Mouse (Mus musculus): ENCODE measurements at regions not wholly inside any gene's neighbourhood (a gene's known extent, or its start where the extent isn't known, plus 50 kb on each side); places are given as distances from the start of the nearest gene placed in this dataset.

GRCm38 (mm10) chr8:91955170-91955569 lies 153.3 kb upstream of the Irx3 start:
- H3K27me3 ChIP-seq (ENCODE audit: control insufficient read depth, insufficient read depth, low read length), result no peaks in the 10 kb centered on the region
- no peak overlapping the region for H3K4me3 ChIP-seq (ENCODE audit: low read depth, low read length)
- no peak overlapping the region for H3K9ac ChIP-seq (replicated peaks; ENCODE audit: low read depth, low read length)
- H3K4me1 ChIP-seq (ENCODE audit: control insufficient read depth, insufficient read depth, low read length), result no peaks in the 10 kb centered on the region
- H3K4me2 ChIP-seq (replicated peaks; ENCODE audit: low read depth, low read length), result no peak overlapping the region
- H3K9me3 ChIP-seq (ENCODE audit: control insufficient read depth, low read depth, low read length), result peaks cover 4% of the 10 kb centered on the region; the same call in 1 of the 2 replicates
- H3K27ac ChIP-seq (ENCODE audit: low read length), result no peak overlapping the region
- WGBS, result 70% methylated on average over 6 of the region's 6 CpGs
- H3K36me3 ChIP-seq (ENCODE audit: control insufficient read depth, insufficient read depth, low read length), result no peaks in the 10 kb centered on the region
- ATAC-seq (ENCODE audit: insufficient number of reproducible peaks, insufficient read depth, low FRiP score, low read depth), result no peak

DNA sequence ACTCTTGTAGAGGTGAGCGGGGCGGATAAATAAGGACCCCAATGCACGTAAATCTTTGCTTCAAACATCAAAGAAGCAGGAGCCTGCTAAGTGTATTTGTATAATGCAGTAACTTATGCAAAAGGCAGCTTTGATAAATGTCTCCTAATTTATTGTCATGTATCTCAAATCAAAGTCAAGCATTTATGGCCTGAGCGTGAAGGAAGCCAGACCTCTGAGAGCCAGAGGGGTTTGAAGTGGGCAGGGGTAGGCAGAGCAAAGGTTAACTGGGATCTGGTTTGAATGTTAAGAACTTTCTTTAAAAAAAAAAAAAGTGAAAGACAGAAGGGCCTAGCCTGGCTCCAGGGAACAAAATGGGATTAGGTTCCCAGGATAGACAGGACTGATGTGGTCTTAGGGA lies 151.1 kb upstream of the Irx3 start:
- Histone ChIP-seq H3K4me2 (replicated peaks; ENCODE audit: low read depth, low read length) (no peak overlapping the region), H3K36me3 (ENCODE audit: control insufficient read depth, insufficient read depth, low read length) (no peaks in the 10 kb centered on the region), H3K27me3 (ENCODE audit: control insufficient read depth, insufficient read depth, low read length) (no peaks in the 10 kb centered on the region), H3K4me3 (ENCODE audit: low read depth, low read length) (no peak overlapping the region), H3K27ac (ENCODE audit: low read length) (no peak overlapping the region), H3K9ac (replicated peaks; ENCODE audit: low read depth, low read length) (no peak overlapping the region), H3K4me1 (ENCODE audit: control insufficient read depth, insufficient read depth, low read length) (no peaks in the 10 kb centered on the region), H3K9me3 (ENCODE audit: control insufficient read depth, low read depth, low read length) (peaks cover 4% of the 10 kb centered on the region; the same call in 1 of the 2 replicates)
- no peak for ATAC-seq (ENCODE audit: insufficient number of reproducible peaks, insufficient read depth, low FRiP score, low read depth)
- WGBS, result 67% methylated on average over 4 of the region's 4 CpGs

DNA sequence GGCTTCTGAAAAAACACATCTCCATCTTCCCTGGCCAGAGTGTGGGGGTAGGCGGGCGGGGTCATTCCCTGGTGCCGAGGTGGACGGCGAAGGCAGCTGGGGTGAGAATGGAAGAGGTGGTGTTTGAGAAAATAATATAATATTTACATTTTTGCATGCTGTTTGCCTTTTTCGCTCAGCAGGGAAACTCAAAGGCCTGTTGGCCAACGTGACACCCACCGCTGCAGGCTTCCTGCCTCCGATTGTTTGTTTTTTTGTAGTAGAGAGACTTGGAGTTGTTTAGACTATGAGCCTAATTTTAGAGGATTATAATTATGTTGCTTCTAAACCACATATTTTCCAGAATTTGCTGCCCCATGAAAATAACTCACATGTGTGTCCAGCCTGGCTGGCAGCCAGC lies 147.2 kb upstream of the Irx3 start:
- Histone ChIP-seq H3K27ac (ENCODE audit: low read length) (no peak overlapping the region), H3K9ac (replicated peaks; ENCODE audit: low read depth, low read length) (no peak overlapping the region), H3K4me3 (ENCODE audit: low read depth, low read length) (no peak overlapping the region), H3K9me3 (ENCODE audit: control insufficient read depth, low read depth, low read length) (no peaks in the 10 kb centered on the region), H3K4me2 (replicated peaks; ENCODE audit: low read depth, low read length) (no peak overlapping the region), H3K27me3 (ENCODE audit: control insufficient read depth, insufficient read depth, low read length) (no peaks in the 10 kb centered on the region), H3K36me3 (ENCODE audit: control insufficient read depth, insufficient read depth, low read length) (no peaks in the 10 kb centered on the region), H3K4me1 (ENCODE audit: control insufficient read depth, insufficient read depth, low read length) (no peaks in the 10 kb centered on the region)
- 57% methylated on average over 9 of the region's 9 CpGs for WGBS
- no peak for ATAC-seq (ENCODE audit: insufficient number of reproducible peaks, insufficient read depth, low FRiP score, low read depth)

DNA sequence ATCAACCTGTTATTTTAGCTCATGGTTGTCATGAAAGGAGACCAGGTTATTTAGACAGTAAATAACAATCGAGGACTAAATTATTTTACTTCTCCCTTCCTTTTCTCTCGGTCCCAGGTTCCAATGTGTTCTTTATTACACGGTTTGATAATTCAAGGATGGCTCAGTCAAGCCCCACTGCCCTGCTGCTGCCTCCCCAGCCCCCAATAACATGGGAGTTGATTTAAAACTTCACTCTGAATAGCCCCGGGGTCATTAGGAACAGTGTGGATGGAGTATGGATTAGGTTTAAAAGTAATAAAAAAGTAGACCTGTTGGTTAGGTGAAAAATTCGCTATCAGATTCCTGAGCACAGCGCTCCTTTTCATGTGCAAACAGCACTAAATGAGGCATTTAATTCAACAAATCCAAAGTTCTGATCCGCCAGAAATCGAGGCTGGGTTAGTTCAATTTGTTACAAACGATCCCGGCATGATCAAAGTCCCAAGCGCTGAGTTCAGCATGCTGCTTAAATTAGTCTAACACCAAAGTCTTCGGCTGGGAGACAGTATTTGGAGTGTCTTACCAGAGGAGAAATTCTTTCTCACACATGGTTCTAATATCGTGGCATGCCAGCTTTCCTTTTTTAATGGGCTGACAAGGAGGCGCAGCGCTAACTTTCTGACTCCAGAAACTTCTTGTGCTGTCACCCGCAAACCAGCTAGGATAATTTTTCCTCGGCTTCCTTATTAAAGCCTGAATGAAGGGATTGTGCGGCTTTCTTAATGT lies 146.5 kb upstream of the Irx3 start:
- 76% methylated on average over 18 of the region's 18 CpGs for WGBS
- Histone ChIP-seq H3K27ac (ENCODE audit: low read length) (no peak overlapping the region), H3K27me3 (ENCODE audit: control insufficient read depth, insufficient read depth, low read length) (no peaks in the 10 kb centered on the region), H3K4me3 (ENCODE audit: low read depth, low read length) (no peak overlapping the region), H3K4me1 (ENCODE audit: control insufficient read depth, insufficient read depth, low read length) (no peaks in the 10 kb centered on the region), H3K4me2 (replicated peaks; ENCODE audit: low read depth, low read length) (no peak overlapping the region), H3K36me3 (ENCODE audit: control insufficient read depth, insufficient read depth, low read length) (no peaks in the 10 kb centered on the region), H3K9ac (replicated peaks; ENCODE audit: low read depth, low read length) (no peak overlapping the region), H3K9me3 (ENCODE audit: control insufficient read depth, low read depth, low read length) (no peaks in the 10 kb centered on the region)
- ATAC-seq (ENCODE audit: insufficient number of reproducible peaks, insufficient read depth, low FRiP score, low read depth), result no peak

- 32% methylated on average over 5 of the region's 5 CpGs for WGBS
- H3K4me2 ChIP-seq (replicated peaks; ENCODE audit: low read depth, low read length), result no peak overlapping the region
- H3K9me3 ChIP-seq (ENCODE audit: control insufficient read depth, low read depth, low read length), result no peaks in the 10 kb centered on the region
- ATAC-seq (ENCODE audit: insufficient number of reproducible peaks, insufficient read depth, low FRiP score, low read depth), result no peak
- no peak overlapping the region for H3K27ac ChIP-seq (ENCODE audit: low read length)
- no peak overlapping the region for H3K4me3 ChIP-seq (ENCODE audit: low read depth, low read length)
- H3K27me3 ChIP-seq (ENCODE audit: control insufficient read depth, insufficient read depth, low read length), result no peaks in the 10 kb centered on the region
- no peak overlapping the region for H3K9ac ChIP-seq (replicated peaks; ENCODE audit: low read depth, low read length)
- H3K36me3 ChIP-seq (ENCODE audit: control insufficient read depth, insufficient read depth, low read length), result no peaks in the 10 kb centered on the region
- no peaks in the 10 kb centered on the region for H3K4me1 ChIP-seq (ENCODE audit: control insufficient read depth, insufficient read depth, low read length)
Observed at GRCm38 (mm10) chr8:91941005-91941404, 139.1 kb upstream of the Irx3 start.

GRCm38 (mm10) chr8:91937227-91937626 lies 135.4 kb upstream of the Irx3 start:
- H3K4me2 ChIP-seq (replicated peaks; ENCODE audit: low read depth, low read length), result no peak overlapping the region
- H3K4me3 ChIP-seq (ENCODE audit: low read depth, low read length), result no peak overlapping the region
- H3K9me3 ChIP-seq (ENCODE audit: control insufficient read depth, low read depth, low read length), result no peaks in the 10 kb centered on the region
- no peak for ATAC-seq (ENCODE audit: insufficient number of reproducible peaks, insufficient read depth, low FRiP score, low read depth)
- no peaks in the 10 kb centered on the region for H3K36me3 ChIP-seq (ENCODE audit: control insufficient read depth, insufficient read depth, low read length)
- H3K27me3 ChIP-seq (ENCODE audit: control insufficient read depth, insufficient read depth, low read length), result no peaks in the 10 kb centered on the region
- 45% methylated on average over 2 of the region's 2 CpGs for WGBS
- no peak overlapping the region for H3K9ac ChIP-seq (replicated peaks; ENCODE audit: low read depth, low read length)
- H3K4me1 ChIP-seq (ENCODE audit: control insufficient read depth, insufficient read depth, low read length), result no peaks in the 10 kb centered on the region
- H3K27ac ChIP-seq (ENCODE audit: low read length), result no peak overlapping the region

- Histone ChIP-seq H3K27ac (ENCODE audit: low read length) (no peak overlapping the region), H3K27me3 (ENCODE audit: control insufficient read depth, insufficient read depth, low read length) (no peaks in the 10 kb centered on the region), H3K4me1 (ENCODE audit: control insufficient read depth, insufficient read depth, low read length) (no peaks in the 10 kb centered on the region), H3K9me3 (ENCODE audit: control insufficient read depth, low read depth, low read length) (no peaks in the 10 kb centered on the region), H3K4me3 (ENCODE audit: low read depth, low read length) (no peak overlapping the region), H3K9ac (replicated peaks; ENCODE audit: low read depth, low read length) (no peak overlapping the region), H3K4me2 (replicated peaks; ENCODE audit: low read depth, low read length) (no peak overlapping the region), H3K36me3 (ENCODE audit: control insufficient read depth, insufficient read depth, low read length) (no peaks in the 10 kb centered on the region)
- WGBS, result 81% methylated on average over 4 of the region's 4 CpGs
- ATAC-seq (ENCODE audit: insufficient number of reproducible peaks, insufficient read depth, low FRiP score, low read depth), result no peak
Observed at GRCm38 (mm10) chr8:91930520-91930919, 128.7 kb upstream of the Irx3 start.

GRCm38 (mm10) chr8:91925968-91926524 lies 124.2 kb upstream of the Irx3 start:
- Histone ChIP-seq H3K4me2 (replicated peaks; ENCODE audit: low read depth, low read length) (no peak overlapping the region), H3K9me3 (ENCODE audit: control insufficient read depth, low read depth, low read length) (no peaks in the 10 kb centered on the region), H3K4me3 (ENCODE audit: low read depth, low read length) (no peak overlapping the region), H3K27me3 (ENCODE audit: control insufficient read depth, insufficient read depth, low read length) (no peaks in the 10 kb centered on the region), H3K27ac (ENCODE audit: low read length) (no peak overlapping the region), H3K36me3 (ENCODE audit: control insufficient read depth, insufficient read depth, low read length) (no peaks in the 10 kb centered on the region), H3K4me1 (ENCODE audit: control insufficient read depth, insufficient read depth, low read length) (no peaks in the 10 kb centered on the region), H3K9ac (replicated peaks; ENCODE audit: low read depth, low read length) (no peak overlapping the region)
- no peak for ATAC-seq (ENCODE audit: insufficient number of reproducible peaks, insufficient read depth, low FRiP score, low read depth)
- WGBS, result 68% methylated on average over 8 of the region's 8 CpGs

DNA sequence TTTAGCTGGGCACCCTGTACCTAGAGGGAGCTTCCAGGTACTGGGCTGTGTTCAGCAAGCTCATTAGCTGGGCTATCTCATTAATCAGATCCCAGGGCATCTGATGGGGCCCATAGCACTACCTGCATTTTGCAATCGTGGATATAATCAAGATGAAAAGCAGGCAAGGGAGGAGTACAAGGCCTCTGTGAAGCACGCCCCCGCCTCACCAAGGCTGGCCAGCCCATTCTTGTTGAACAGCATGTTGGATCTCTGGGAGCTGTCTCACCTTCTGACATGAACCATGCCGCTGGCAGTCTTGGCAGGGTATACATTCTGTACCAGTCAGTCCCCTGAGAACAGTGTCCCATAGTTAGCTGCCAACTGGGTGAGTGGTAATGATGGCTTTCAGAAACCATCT lies 122.3 kb upstream of the Irx3 start:
- no peak overlapping the region for H3K9ac ChIP-seq (replicated peaks; ENCODE audit: low read depth, low read length)
- ATAC-seq (ENCODE audit: insufficient number of reproducible peaks, insufficient read depth, low FRiP score, low read depth), result no peak
- 93% methylated on average over 4 of the region's 4 CpGs for WGBS

More for the DNA sequence above, 122.3 kb upstream of the Irx3 start:
- Histone ChIP-seq H3K27ac (ENCODE audit: low read length) (no peak overlapping the region), H3K9me3 (ENCODE audit: control insufficient read depth, low read depth, low read length) (no peaks in the 10 kb centered on the region; the same call in 1 of the 2 replicates), H3K4me1 (ENCODE audit: control insufficient read depth, insufficient read depth, low read length) (no peaks in the 10 kb centered on the region), H3K27me3 (ENCODE audit: control insufficient read depth, insufficient read depth, low read length) (no peaks in the 10 kb centered on the region), H3K4me3 (ENCODE audit: low read depth, low read length) (no peak overlapping the region), H3K36me3 (ENCODE audit: control insufficient read depth, insufficient read depth, low read length) (no peaks in the 10 kb centered on the region), H3K4me2 (replicated peaks; ENCODE audit: low read depth, low read length) (no peak overlapping the region)
